Mouse (Mus musculus) cortical plate, adult 2 months (tissue): ENCODE data around the gene Rbbp6.

Source experiments
- CTCF ChIP-seq: fragments of 200-500 bp; IDR thresholded peaks from 2 replicates; pipeline ENCODE4 v1.5.1; 2011; ENCODE audit warnings: mild to moderate bottlenecking, control low read depth, low read length; ENCODE audit not compliant: insufficient read depth; ENCODE audit errors: extremely low read depth
- POLR2A ChIP-seq: fragments of 200-500 bp; IDR thresholded peaks from 2 replicates; pipeline ENCODE4 v1.6.1; 2011; ENCODE audit warnings: mild to moderate bottlenecking, low read length, control low read depth; ENCODE audit not compliant: insufficient read depth; ENCODE audit errors: extremely low read depth

DNA sequence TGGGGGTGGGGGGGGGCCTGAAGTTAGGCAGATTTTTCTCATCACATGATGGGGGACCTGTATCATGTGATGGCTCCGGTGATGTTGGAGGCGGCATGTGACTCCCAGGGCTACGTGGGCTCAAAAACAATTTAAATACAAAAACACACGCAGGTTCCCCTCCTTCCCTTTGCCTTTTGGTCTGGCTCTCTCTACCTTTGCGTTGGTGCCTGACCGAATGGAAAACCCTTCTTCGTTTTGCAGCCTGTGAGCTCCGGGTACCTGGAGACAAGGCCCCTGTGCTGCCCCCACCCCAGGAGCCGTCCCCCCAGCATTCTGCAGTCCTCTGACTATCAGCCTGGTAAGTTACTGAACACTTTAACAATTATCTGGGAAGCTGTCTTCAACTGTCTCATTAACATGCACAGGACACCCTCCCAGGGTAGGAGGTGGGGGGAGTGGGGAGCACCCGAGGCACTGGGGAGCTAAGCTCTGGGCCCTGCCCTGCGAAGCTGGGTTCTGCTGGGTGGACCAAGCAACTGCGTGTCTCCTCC lies 65.8 kb downstream of the Rbbp6 start:
- peak; percentile 20; the same call in 1 of the 2 replicates for TF ChIP-seq POLR2A
- TF ChIP-seq CTCF, result no peak
